Mouse (Mus musculus): ENCODE results near the gene Mgat3. TPM values are rescaled to one million over a fixed set of nuclear protein-coding genes. Genes with fewer than 3 reads are reported as not detected.

Gene Mgat3
- polyA plus RNA-seq, 1 experiment from 2014 or later, result 11.8 TPM

DNA sequence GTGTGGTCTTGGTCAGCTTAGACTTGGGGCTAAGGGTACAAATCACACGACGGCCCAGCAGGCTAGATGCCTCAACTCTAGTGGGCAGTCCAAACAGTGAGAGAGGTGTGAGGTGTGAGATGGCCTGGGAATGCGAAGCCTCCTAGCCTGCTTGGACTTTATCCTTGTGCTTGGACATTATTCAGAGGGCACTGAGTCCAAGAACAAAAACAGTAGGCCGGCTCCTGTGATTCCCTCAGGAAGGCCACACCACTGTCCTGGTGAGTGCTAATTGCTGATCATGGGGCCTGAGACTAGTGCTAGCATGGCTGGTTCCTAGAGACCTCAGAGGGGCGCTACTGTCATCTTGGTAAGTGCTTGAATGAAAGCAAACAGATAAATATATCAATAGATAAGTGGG lies 15.4 kb downstream of the Mgat3 start:
- Histone ChIP-seq H3K36me3 (no peaks in the 10 kb centered on the region), H3K4me1 (peaks cover 8% of the 10 kb centered on the region; the same call in 1 of the 2 replicates), H3K27me3 (no peaks in the 10 kb centered on the region), H3K27ac (replicated peaks) (no peak overlapping the region), H3K4me2 (replicated peaks) (no peak overlapping the region), H3K9ac (replicated peaks) (no peak overlapping the region), H3K4me3 (no peak overlapping the region), H3K9me3 (no peaks in the 10 kb centered on the region)
- 90% methylated on average over 5 of the region's 5 CpGs for WGBS
- ATAC-seq (ENCODE audit: low FRiP score, low read depth), result no peak

DNA sequence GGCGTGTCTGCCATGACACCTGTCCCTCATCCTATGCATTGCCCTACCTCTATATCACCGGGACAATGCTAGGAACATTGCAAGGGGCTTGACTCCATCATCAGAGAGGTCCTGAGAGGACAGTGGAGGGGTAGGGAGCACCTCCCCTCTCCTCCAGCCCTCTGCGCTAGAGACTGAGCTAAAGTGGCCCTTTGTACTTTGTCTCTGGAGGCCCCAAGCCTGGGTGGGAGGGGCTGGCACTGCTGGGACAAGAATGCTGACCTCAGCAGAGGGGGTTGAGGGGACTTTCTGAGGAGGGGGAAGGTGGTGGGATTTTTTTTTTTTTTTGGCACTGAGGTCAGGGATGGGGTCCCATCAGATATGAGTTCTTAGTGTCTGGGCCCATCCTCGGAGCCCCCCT lies 16.6 kb downstream of the Mgat3 start:
- Histone ChIP-seq H3K4me3 (no peak overlapping the region), H3K36me3 (no peaks in the 10 kb centered on the region), H3K4me1 (peaks cover 8% of the 10 kb centered on the region; the same call in 1 of the 2 replicates), H3K9me3 (no peaks in the 10 kb centered on the region), H3K27ac (replicated peaks) (no peak overlapping the region), H3K4me2 (replicated peaks) (no peak overlapping the region), H3K9ac (replicated peaks) (no peak overlapping the region; the same call in 1 of the 2 replicates), H3K27me3 (no peaks in the 10 kb centered on the region)
- 77% methylated on average over 4 of the region's 4 CpGs for WGBS
- no peak for ATAC-seq (ENCODE audit: low FRiP score, low read depth)

- Histone ChIP-seq H3K27me3 (no peaks in the 10 kb centered on the region), H3K4me3 (no peak overlapping the region), H3K9ac (replicated peaks) (no peak overlapping the region), H3K36me3 (no peaks in the 10 kb centered on the region), H3K4me1 (peaks cover 8% of the 10 kb centered on the region; the same call in 1 of the 2 replicates), H3K27ac (replicated peaks) (no peak overlapping the region), H3K4me2 (replicated peaks) (no peak overlapping the region), H3K9me3 (no peaks in the 10 kb centered on the region)
- 84% methylated on average over 8 of the region's 8 CpGs for WGBS
- no peak for ATAC-seq (ENCODE audit: low FRiP score, low read depth)
Observed at GRCm38 (mm10) chr15:80191585-80192245, 18.2 kb downstream of the Mgat3 start.

DNA sequence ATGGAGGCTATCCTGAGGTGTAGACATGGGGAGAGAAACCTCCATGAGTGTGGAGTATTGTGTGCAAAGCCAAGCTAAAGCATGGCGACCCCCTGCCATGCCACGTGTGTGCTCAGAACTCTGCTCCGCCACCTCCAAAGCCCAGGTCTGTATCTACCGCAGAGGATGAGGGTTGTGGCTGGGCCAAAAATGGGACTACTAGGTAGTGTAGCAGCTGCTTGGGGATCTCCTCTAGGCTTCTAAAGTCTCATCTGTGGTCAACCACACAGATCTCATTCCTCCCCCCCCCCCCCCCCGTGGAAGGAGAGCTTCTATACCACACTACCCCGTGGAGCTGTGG lies 18.7 kb downstream of the Mgat3 start:
- Histone ChIP-seq H3K27me3 (no peaks in the 10 kb centered on the region), H3K4me1 (peaks cover 8% of the 10 kb centered on the region; the same call in 1 of the 2 replicates), H3K4me2 (replicated peaks) (no peak overlapping the region), H3K4me3 (no peak overlapping the region), H3K9me3 (no peaks in the 10 kb centered on the region), H3K36me3 (no peaks in the 10 kb centered on the region), H3K27ac (replicated peaks) (no peak overlapping the region), H3K9ac (replicated peaks) (no peak overlapping the region)
- ATAC-seq (ENCODE audit: low FRiP score, low read depth), result no peak
- 90% methylated on average over 5 of the region's 6 CpGs for WGBS

DNA sequence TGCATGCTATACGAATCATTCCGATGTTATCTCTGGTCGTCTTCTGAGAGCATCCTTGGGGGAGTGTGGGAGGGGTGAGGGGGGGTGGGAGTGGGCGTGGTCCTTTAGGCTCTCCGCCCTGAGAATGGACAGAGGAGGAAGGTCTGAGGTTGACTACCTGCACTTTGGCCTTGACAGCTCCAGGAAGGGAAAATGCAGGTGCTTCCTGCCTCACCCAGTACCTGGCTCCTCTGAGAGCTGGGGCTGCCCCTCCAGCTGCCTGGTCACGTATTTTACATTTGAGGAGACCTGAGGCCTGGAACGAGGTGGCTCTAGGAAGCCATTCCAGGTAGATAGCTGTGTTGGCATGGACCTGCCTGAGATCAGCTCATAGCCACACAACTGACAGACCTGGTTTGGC lies 19.3 kb downstream of the Mgat3 start:
- Histone ChIP-seq H3K4me2 (replicated peaks) (no peak overlapping the region), H3K9ac (replicated peaks) (no peak overlapping the region), H3K27me3 (no peaks in the 10 kb centered on the region), H3K36me3 (no peaks in the 10 kb centered on the region), H3K9me3 (peaks cover 1% of the 10 kb centered on the region; the same call in 1 of the 2 replicates), H3K4me3 (no peak overlapping the region), H3K27ac (replicated peaks) (no peak overlapping the region), H3K4me1 (peaks cover 8% of the 10 kb centered on the region; the same call in 1 of the 2 replicates)
- no peak for ATAC-seq (ENCODE audit: low FRiP score, low read depth)
- 88% methylated on average over 7 of the region's 7 CpGs for WGBS

DNA sequence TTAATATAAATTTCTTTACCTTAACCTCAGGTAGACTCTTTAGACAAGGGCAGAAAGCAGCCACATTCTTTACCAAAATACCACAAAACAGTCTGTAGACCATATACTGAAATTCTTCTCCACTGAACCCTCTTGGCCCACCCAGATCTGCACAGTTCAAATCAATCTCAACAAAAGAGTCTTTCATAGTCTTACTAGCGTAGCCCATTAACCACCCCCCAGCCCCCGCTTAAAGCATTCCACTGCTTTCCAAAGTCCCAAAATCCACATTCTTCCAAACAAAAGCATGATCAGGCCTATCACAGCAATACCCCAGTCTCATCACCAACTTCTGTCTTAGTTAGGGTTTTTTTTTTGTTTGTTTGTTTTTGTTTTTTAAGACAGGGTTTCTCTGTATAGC lies 26.0 kb downstream of the Mgat3 start:
- H3K9ac ChIP-seq (replicated peaks), result no peak overlapping the region

GRCm38 (mm10) chr15:80202111-80202775 lies 28.7 kb downstream of the Mgat3 start:
- peaks cover 4% of the 10 kb centered on the region; the same call in 1 of the 2 replicates for H3K4me1 ChIP-seq
- no peak overlapping the region for H3K4me2 ChIP-seq (replicated peaks)
- no peaks in the 10 kb centered on the region for H3K27me3 ChIP-seq
- H3K9me3 ChIP-seq, result peaks cover 5% of the 10 kb centered on the region; the same call in 1 of the 2 replicates
- 90% methylated on average over 6 of the region's 6 CpGs for WGBS
- ATAC-seq (ENCODE audit: low FRiP score, low read depth), result no peak
- H3K36me3 ChIP-seq, result no peaks in the 10 kb centered on the region
- no peak overlapping the region for H3K9ac ChIP-seq (replicated peaks)
- no peak overlapping the region for H3K4me3 ChIP-seq
- H3K27ac ChIP-seq (replicated peaks), result no peak overlapping the region

More for the DNA sequence above, 26.0 kb downstream of the Mgat3 start:
- H3K9me3 ChIP-seq, result peaks cover 5% of the 10 kb centered on the region; the same call in 1 of the 2 replicates
- H3K27me3 ChIP-seq, result no peaks in the 10 kb centered on the region
- no peak for ATAC-seq (ENCODE audit: low FRiP score, low read depth)
- WGBS, result 61% methylated on average over 2 of the region's 2 CpGs
- H3K4me1 ChIP-seq, result peaks cover 4% of the 10 kb centered on the region; the same call in 1 of the 2 replicates
- no peaks in the 10 kb centered on the region for H3K36me3 ChIP-seq
- no peak overlapping the region for H3K27ac ChIP-seq (replicated peaks)
- no peak overlapping the region for H3K4me3 ChIP-seq
- no peak overlapping the region for H3K4me2 ChIP-seq (replicated peaks)

- Histone ChIP-seq H3K4me2 (replicated peaks) (no peak overlapping the region), H3K27ac (replicated peaks) (no peak overlapping the region), H3K9me3 (no peaks in the 10 kb centered on the region), H3K27me3 (no peaks in the 10 kb centered on the region), H3K4me1 (peaks cover 8% of the 10 kb centered on the region; the same call in 1 of the 2 replicates), H3K36me3 (no peaks in the 10 kb centered on the region), H3K9ac (replicated peaks) (no peak overlapping the region), H3K4me3 (no peak overlapping the region)
- no peak for ATAC-seq (ENCODE audit: low FRiP score, low read depth)
- 43% methylated on average over 4 of the region's 4 CpGs for WGBS
Observed at GRCm38 (mm10) chr15:80203406-80203805, 29.9 kb downstream of the Mgat3 start.

DNA sequence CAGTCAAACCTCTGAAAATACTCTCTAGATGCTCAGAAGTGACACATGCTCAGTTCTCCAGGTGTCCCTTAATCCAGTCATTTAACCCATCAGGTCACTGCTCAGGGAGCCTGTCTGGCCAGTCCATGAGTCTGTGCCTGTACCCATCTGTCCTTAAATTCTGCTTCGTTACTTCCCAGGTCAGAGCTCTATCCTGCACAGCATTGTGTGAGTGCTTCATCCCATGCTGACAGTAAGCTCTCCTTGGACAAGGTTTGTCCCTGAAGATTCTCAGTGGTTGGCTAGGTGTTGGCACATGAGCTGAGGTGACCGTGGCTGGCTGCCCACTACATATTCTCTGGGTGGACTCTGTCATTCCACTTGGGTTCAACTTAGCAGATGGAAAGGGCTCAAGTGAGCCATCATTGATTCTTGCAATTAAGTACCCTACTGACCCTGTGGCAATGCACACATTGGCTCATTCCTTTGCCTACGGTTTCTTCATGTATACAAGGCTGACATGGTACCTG lies 32.6 kb downstream of the Mgat3 start:
- no peak overlapping the region for H3K27ac ChIP-seq (replicated peaks)
- peaks cover 4% of the 10 kb centered on the region for H3K36me3 ChIP-seq
- H3K9me3 ChIP-seq, result no peaks in the 10 kb centered on the region
- no peak overlapping the region for H3K9ac ChIP-seq (replicated peaks)
- no peak for ATAC-seq (ENCODE audit: low FRiP score, low read depth)
- 90% methylated on average over 3 of the region's 3 CpGs for WGBS
- H3K4me2 ChIP-seq (replicated peaks), result no peak overlapping the region
- no peaks in the 10 kb centered on the region for H3K27me3 ChIP-seq
- no peak overlapping the region for H3K4me3 ChIP-seq
- peaks cover 12% of the 10 kb centered on the region; the same call in 1 of the 2 replicates for H3K4me1 ChIP-seq

- Histone ChIP-seq H3K27ac (replicated peaks) (0 out of 2 replicates have a peak overlapping the region, but pooled peaks have one; percentile 20), H3K4me3 (no peak overlapping the region), H3K4me2 (replicated peaks) (no peak overlapping the region), H3K9me3 (no peaks in the 10 kb centered on the region), H3K4me1 (peaks cover 12% of the 10 kb centered on the region; the same call in 1 of the 2 replicates), H3K9ac (replicated peaks) (0 out of 2 replicates have a peak overlapping the region, but pooled peaks have one; percentile 15), H3K36me3 (peaks cover 18% of the 10 kb centered on the region), H3K27me3 (no peaks in the 10 kb centered on the region)
- no peak for ATAC-seq (ENCODE audit: low FRiP score, low read depth)
- WGBS, result 9% methylated on average over 4 of the region's 4 CpGs
Observed at GRCm38 (mm10) chr15:80208446-80208845, 34.9 kb downstream of the Mgat3 start.

DNA sequence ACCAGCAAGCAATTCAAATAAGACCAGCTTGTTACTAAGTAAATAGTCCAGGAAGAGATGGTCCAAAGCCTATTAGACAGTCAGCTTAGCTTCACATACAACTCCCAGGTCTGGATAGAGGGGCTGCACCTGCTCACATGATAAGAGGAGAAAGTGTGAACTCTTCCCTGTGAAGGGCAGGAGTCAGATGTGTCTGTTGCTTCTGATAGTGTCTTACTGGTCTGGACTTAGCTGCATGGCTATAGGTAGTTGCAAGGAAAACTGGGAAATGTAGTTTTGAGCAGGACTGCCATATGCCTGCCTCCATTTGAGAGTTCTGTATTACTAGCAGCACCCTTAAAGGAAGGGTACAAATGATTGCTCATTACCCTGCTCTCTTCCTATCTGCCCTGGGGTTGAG lies 40.2 kb downstream of the Mgat3 start:
- no peak for ATAC-seq (ENCODE audit: low FRiP score, low read depth)
- H3K36me3 ChIP-seq, result peaks cover 40% of the 10 kb centered on the region
- H3K27me3 ChIP-seq, result no peaks in the 10 kb centered on the region
- H3K4me1 ChIP-seq, result 0 out of 2 replicates have a peak, but pooled peaks cover 1% of the 10 kb centered on the region
- no peak overlapping the region for H3K4me2 ChIP-seq (replicated peaks)
- H3K9ac ChIP-seq (replicated peaks), result no peak overlapping the region
- no peak overlapping the region for H3K27ac ChIP-seq (replicated peaks)
- H3K9me3 ChIP-seq, result no peaks in the 10 kb centered on the region
- no peak overlapping the region for H3K4me3 ChIP-seq

DNA sequence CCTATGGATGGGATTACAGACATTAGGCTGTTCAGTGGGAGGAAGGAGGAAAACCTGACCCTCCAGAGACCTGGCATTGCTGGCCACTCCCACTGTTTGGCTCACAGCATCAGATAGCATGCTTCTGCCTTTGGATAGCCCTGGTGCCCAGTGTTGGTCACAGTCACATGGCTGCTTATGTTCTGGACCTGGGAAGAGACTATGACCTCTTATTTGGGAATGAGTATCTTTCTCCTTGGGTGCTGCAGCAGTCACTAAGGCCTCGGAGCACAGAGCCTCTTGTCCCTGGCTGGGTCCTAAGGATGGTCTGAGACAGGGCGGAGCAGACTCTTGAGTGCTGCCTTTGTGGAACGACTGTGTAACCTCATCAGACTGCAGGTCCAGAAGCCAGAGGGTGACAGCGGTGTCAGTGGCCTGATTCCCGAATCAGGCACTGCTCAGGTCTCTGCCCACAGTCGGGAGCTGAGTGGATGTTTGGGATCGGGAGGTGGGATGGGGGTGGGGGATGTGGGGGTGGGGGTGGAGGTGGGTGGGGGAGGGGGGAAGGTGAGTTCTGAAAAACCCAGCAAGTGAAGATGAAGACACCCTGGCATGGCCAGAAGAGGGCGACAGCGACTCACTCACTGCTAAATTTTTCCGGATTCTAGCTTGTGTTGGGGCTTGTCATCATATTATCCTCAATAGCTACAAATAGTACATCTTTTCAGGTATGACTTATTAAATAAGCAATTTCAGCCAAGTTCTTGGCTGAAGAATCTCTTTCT lies 42.4 kb downstream of the Mgat3 start:
- 18% methylated on average over 9 of the region's 10 CpGs for WGBS
- H3K27ac ChIP-seq (replicated peaks), result no peak overlapping the region

More for the DNA sequence above, 42.4 kb downstream of the Mgat3 start:
- no peaks in the 10 kb centered on the region for H3K9me3 ChIP-seq
- no peaks in the 10 kb centered on the region for H3K27me3 ChIP-seq
- no peak for ATAC-seq (ENCODE audit: low FRiP score, low read depth)
- no peak overlapping the region for H3K4me2 ChIP-seq (replicated peaks)
- H3K36me3 ChIP-seq, result peaks cover 38% of the 10 kb centered on the region
- no peak overlapping the region for H3K4me3 ChIP-seq
- H3K9ac ChIP-seq (replicated peaks), result no peak overlapping the region
- no peaks in the 10 kb centered on the region for H3K4me1 ChIP-seq
